Mouse (Mus musculus) hindbrain, embryonic 15.5 days (tissue): Measurements from ENCODE around the gene Pcsk6. TPM values are rescaled to one million over a fixed set of nuclear protein-coding genes. Genes with fewer than 3 reads are reported as not detected.

ENCODE experiments used
- ATAC-seq: fragments of 200-750 bp; cut with Nextera tagmentation; 2 replicates; pipeline ENCODE4 v1.8.0; 2017; ENCODE audit warnings: low read depth, moderate number of reproducible peaks, moderate TSS enrichment; ENCODE audit not compliant: low FRiP score
- H3K27ac ChIP-seq: fragments of 300-500 bp; sonication (generic); replicated peaks from 2 replicates; pipeline ENCODE4 v1.5.1; 2015; ENCODE audit warnings: mild to moderate bottlenecking, inconsistent platforms
- H3K27me3 ChIP-seq: fragments of 300-500 bp; sonication (generic); 2 replicates; pipeline ENCODE4 v1.6.1; 2015; ENCODE audit warnings: control low read depth, inconsistent platforms
- H3K36me3 ChIP-seq: fragments of 300-500 bp; sonication (generic); 2 replicates; pipeline ENCODE4 v1.6.1; 2015; ENCODE audit warnings: control low read depth, inconsistent platforms
- H3K4me1 ChIP-seq: fragments of 300-500 bp; sonication (generic); replicated peaks from 2 replicates; pipeline ENCODE4 v1.6.1; 2015; ENCODE audit warnings: control low read depth, inconsistent platforms
- H3K4me2 ChIP-seq: fragments of 300-500 bp; sonication (generic); 2 replicates; pipeline ENCODE4 v1.6.1; 2015; ENCODE audit warnings: moderate library complexity, mild to moderate bottlenecking, inconsistent platforms
- H3K4me3 ChIP-seq: fragments of 300-500 bp; sonication (generic); 2 replicates; pipeline ENCODE4 v1.5.1; 2015; ENCODE audit warnings: mild to moderate bottlenecking, inconsistent platforms
- H3K9ac ChIP-seq: fragments of 300-500 bp; sonication (generic); 2 replicates; pipeline ENCODE4 v1.6.1; 2015; ENCODE audit warnings: inconsistent platforms
- H3K9me3 ChIP-seq: fragments of 300-500 bp; sonication (generic); 2 replicates; pipeline ENCODE4 v1.6.1; 2016; ENCODE audit warnings: control low read depth, inconsistent platforms
- WGBS: fragments of 180-500 bp; shearing (Covaris S2); methylation state at CpG from one replicate; pipeline ENCODE4 v1.1.7; 2015; 5-methylcytosine and 5-hydroxymethylcytosine counted together
- polyA plus RNA-seq: library from polyadenylated mRNA; unstranded; fragments of >200 nt; fragmentation: Nextera tagmentation; extraction: Ambion mirVana; gene quantifications from 2 replicates; pipeline ENCODE4 v1.2.1, GENCODE M21; 2015

The Pcsk6 gene
- polyA plus RNA-seq, 1 experiment from 2014 or later = 1.8 TPM

GRCm38 (mm10) chr7:66010518-66010917 is 149.0 kb downstream of the Pcsk6 start:
- no peaks in the 10 kb centered on the region for H3K4me1 ChIP-seq
- no peak overlapping the region for H3K4me3 ChIP-seq
- H3K27ac ChIP-seq = no peak overlapping the region
- no peaks in the 10 kb centered on the region for H3K27me3 ChIP-seq
- H3K9ac ChIP-seq = no peak overlapping the region
- H3K4me2 ChIP-seq = no peak overlapping the region
- ATAC-seq = no peak
- no peaks in the 10 kb centered on the region for H3K36me3 ChIP-seq
- 80% methylated on average over 6 of the region's 6 CpGs for WGBS
- H3K9me3 ChIP-seq = no peaks in the 10 kb centered on the region

GRCm38 (mm10) chr7:66027747-66028146 is 166.2 kb downstream of the Pcsk6 start:
- Histone ChIP-seq H3K9ac (no peak overlapping the region), H3K36me3 (no peaks in the 10 kb centered on the region), H3K4me3 (no peak overlapping the region), H3K4me2 (no peak overlapping the region), H3K27ac (no peak overlapping the region), H3K27me3 (no peaks in the 10 kb centered on the region), H3K4me1 (no peaks in the 10 kb centered on the region), H3K9me3 (no peaks in the 10 kb centered on the region)
- WGBS = 86% methylated on average over 2 of the region's 2 CpGs
- ATAC-seq = 0 out of 2 replicates have a peak, but pooled peaks have one; percentile 56

DNA sequence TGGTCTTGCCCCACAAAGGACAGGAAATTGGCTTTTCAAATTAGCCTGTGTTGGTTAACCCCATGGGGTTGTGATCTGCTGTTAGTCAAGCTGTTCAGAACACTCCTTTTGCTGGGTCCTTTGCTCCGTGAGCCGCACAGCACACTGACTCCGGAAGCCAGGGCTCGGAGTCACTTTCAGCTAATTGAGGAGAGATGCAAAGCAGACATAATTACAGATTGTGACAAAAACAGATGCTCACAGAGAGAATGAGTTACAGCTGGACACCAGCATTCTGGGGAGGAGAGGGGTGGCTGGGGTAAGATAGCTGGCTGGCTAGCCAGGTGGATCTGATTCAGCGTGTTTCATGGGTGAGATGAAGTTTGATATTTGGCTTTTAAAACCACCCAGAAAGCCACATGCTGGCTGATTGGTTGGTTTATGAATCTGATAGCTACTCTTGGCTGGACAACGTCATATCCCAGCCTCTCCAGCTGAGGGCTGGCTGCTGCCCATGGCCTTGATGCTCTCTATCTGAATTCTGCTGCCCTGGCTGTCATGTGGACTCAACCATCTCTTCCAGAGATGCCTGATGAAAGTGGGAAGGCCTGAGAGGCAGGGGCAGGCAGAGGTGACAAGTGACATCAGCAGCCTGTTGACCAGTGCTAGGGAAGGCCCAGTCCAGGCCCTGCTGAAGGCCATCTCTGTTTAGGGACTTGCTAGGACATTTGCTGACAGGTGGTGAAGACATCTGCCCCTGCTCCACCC is 167.4 kb downstream of the Pcsk6 start:
- ATAC-seq = 0 out of 2 replicates have a peak, but pooled peaks have one; percentile 38
- no peak overlapping the region for H3K4me2 ChIP-seq
- no peaks in the 10 kb centered on the region for H3K4me1 ChIP-seq
- WGBS = 51% methylated on average over 6 of the region's 6 CpGs
- H3K4me3 ChIP-seq = no peak overlapping the region
- H3K9me3 ChIP-seq = no peaks in the 10 kb centered on the region
- H3K9ac ChIP-seq = no peak overlapping the region
- H3K36me3 ChIP-seq = no peaks in the 10 kb centered on the region
- no peaks in the 10 kb centered on the region for H3K27me3 ChIP-seq
- H3K27ac ChIP-seq = no peak overlapping the region

DNA sequence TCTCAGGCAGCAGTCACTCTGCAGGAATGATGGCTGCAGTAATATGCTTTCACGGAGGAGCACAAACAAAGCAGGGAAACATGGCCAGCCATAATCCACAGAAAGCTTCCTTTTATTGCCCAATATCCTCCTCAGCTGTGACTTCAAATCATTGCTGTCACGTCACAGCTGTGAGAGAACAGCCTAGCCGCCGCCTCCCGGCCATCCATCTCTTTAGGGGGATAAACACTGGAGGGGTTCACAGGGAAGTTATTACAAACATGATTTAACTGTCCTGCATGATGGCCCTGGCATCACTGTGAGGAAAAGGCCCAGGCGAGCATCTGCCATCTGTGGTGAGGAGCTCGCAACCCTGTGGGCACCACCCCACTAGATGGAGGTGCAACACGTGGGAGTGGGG is 175.3 kb downstream of the Pcsk6 start:
- Histone ChIP-seq H3K27me3 (no peaks in the 10 kb centered on the region), H3K9me3 (no peaks in the 10 kb centered on the region), H3K27ac (no peak overlapping the region), H3K4me1 (peaks cover 14% of the 10 kb centered on the region), H3K36me3 (no peaks in the 10 kb centered on the region), H3K9ac (no peak overlapping the region), H3K4me3 (no peak overlapping the region), H3K4me2 (no peak overlapping the region)
- 65% methylated on average over 8 of the region's 8 CpGs for WGBS
- ATAC-seq = no peak

- no peaks in the 10 kb centered on the region for H3K36me3 ChIP-seq
- peaks cover 16% of the 10 kb centered on the region for H3K4me1 ChIP-seq
- no peak overlapping the region for H3K9ac ChIP-seq
- no peaks in the 10 kb centered on the region for H3K27me3 ChIP-seq
- no peak overlapping the region for H3K4me3 ChIP-seq
- no peak for ATAC-seq
- H3K9me3 ChIP-seq = no peaks in the 10 kb centered on the region
- no peak overlapping the region for H3K27ac ChIP-seq
- WGBS = 67% methylated on average over 3 of the region's 3 CpGs
- no peak overlapping the region for H3K4me2 ChIP-seq
Observed at GRCm38 (mm10) chr7:66038261-66038660, 176.7 kb downstream of the Pcsk6 start.

- Histone ChIP-seq H3K9me3 (no peaks in the 10 kb centered on the region), H3K9ac (no peak overlapping the region), H3K36me3 (no peaks in the 10 kb centered on the region), H3K4me2 (no peak overlapping the region), H3K4me3 (no peak overlapping the region), H3K27me3 (no peaks in the 10 kb centered on the region), H3K4me1 (peaks cover 21% of the 10 kb centered on the region), H3K27ac (no peak overlapping the region)
- no peak for ATAC-seq
- 72% methylated on average over 11 of the region's 11 CpGs for WGBS
Observed at GRCm38 (mm10) chr7:66038730-66039129, 177.2 kb downstream of the Pcsk6 start.

- no peak for ATAC-seq
- 71% methylated on average over 18 of the region's 18 CpGs for WGBS
- Histone ChIP-seq H3K4me1 (peaks cover 34% of the 10 kb centered on the region), H3K4me3 (no peak overlapping the region), H3K27me3 (no peaks in the 10 kb centered on the region), H3K36me3 (no peaks in the 10 kb centered on the region), H3K9ac (no peak overlapping the region), H3K4me2 (no peak overlapping the region), H3K9me3 (no peaks in the 10 kb centered on the region), H3K27ac (no peak overlapping the region)
Observed at GRCm38 (mm10) chr7:66040026-66040814, 178.7 kb downstream of the Pcsk6 start.

DNA sequence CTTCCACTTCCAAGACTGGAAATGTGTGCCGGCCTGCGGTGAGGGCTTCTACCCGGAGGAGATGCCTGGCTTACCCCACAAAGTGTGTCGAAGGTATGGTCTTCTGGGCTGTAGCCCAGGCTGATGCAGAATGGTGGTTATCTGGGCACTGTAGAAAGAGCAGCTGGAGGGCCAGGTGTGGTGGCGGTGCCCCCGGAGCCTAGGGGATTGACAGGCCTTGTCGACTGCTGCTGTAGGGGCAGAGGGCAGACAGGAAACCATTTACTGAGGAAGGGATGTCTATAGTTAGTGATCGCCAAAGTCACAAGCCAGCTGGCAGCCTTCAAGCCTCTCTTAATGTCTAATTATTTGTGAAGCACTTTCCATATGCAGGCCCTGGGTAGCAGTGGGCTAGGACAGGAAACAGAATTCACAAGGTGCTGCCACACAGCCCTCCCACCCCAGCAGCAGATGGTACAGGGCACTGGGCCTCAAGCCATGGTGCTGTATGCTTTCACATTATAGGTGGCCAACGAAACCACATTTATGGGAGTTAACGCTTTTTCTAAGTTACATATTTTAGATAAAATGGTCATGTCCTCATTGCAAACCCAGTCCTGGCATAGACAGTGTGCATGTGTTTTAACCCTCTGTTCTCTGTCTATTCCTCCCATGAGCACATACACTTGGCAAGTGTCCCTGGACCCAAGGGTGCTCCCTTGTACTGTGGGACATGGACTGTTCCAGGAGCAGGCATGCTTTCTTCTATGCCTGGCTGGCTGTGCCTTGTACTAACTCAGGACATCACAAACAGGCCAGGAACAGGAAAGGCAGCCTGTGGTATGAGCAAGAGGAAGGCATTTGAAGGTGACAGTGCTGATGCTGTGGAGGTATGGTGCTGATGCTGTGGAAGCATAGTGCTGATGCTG is 182.3 kb downstream of the Pcsk6 start, which contains the start of gene Gm45213:
Gene Gm45213, plus strand, starts transcription at position 51 of the 908 bp plus-strand sequence.
- no peaks in the 10 kb centered on the region for H3K9me3 ChIP-seq
- no peak within 1 kb of the TSS for H3K4me3 ChIP-seq
- no peak within 1 kb of the TSS for H3K9ac ChIP-seq
- H3K4me2 ChIP-seq = no peak within 1 kb of the TSS
- H3K27ac ChIP-seq = no peak within 1 kb of the TSS
- H3K4me1 ChIP-seq = peaks cover 39% of the 10 kb centered on the region
- 59% methylated on average over 10 of the region's 10 CpGs for WGBS
- H3K36me3 ChIP-seq = no peaks in the 10 kb centered on the region
- ATAC-seq = peak; percentile 65
- no peaks in the 10 kb centered on the region for H3K27me3 ChIP-seq

DNA sequence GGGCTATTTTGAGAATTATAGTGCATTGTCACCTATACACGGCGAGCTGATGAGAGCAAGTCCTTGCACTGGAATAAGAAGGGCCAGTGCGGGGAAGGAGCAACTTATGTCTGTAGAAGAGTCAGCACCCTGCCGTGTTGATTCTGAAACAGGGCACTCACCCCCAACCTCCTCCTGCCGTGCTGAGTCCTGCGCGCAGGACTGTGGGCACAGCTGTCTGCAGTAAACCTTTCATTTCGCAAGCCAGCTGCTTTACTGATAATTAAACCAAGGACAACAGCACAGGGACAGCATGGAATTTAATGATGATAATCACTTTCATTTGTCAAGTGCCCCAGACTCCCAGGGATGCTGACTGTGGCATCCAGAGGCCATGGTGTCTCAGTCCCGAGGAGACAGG is 183.1 kb downstream of the Pcsk6 start:
- ATAC-seq = no peak; the same call in 1 of the 2 replicates
- H3K9ac ChIP-seq = no peak overlapping the region
- H3K27me3 ChIP-seq = no peaks in the 10 kb centered on the region
- H3K27ac ChIP-seq = no peak overlapping the region
- no peaks in the 10 kb centered on the region for H3K36me3 ChIP-seq
- no peak overlapping the region for H3K4me3 ChIP-seq
- 29% methylated on average over 9 of the region's 9 CpGs for WGBS
- no peaks in the 10 kb centered on the region for H3K9me3 ChIP-seq
- H3K4me2 ChIP-seq = no peak overlapping the region
- H3K4me1 ChIP-seq = peaks cover 36% of the 10 kb centered on the region

- H3K4me2 ChIP-seq = no peak overlapping the region
- H3K4me3 ChIP-seq = no peak overlapping the region
- no peaks in the 10 kb centered on the region for H3K36me3 ChIP-seq
- H3K9ac ChIP-seq = no peak overlapping the region
- no peaks in the 10 kb centered on the region for H3K27me3 ChIP-seq
- H3K27ac ChIP-seq = no peak overlapping the region
- peaks cover 36% of the 10 kb centered on the region for H3K4me1 ChIP-seq
- WGBS = 62% methylated on average over 17 of the region's 17 CpGs
- no peaks in the 10 kb centered on the region for H3K9me3 ChIP-seq
- no peak for ATAC-seq
Observed at GRCm38 (mm10) chr7:66046921-66047918, 185.7 kb downstream of the Pcsk6 start.

DNA sequence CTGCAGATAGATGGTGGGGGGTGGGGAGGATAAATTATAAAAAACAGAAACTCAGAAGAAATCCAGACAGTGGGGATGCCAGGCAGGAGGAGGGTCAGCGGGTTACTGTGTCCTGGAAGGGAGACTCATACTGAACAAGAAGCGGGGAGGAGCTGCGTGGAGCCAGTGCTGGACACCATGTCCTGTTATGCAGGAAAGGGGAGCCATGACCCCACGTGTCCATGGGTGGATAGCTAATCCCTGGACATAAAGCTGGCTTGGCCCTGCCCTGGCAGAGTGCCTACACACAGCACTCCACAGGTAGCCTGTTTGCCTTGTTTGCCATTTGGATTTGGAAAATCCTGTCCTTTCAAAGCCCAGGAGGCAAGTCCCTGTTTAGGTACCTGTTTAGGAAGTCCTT is 186.4 kb downstream of the Pcsk6 start:
- H3K4me3 ChIP-seq = no peak overlapping the region
- H3K4me1 ChIP-seq = peaks cover 36% of the 10 kb centered on the region
- H3K9ac ChIP-seq = no peak overlapping the region
- no peaks in the 10 kb centered on the region for H3K36me3 ChIP-seq
- H3K27ac ChIP-seq = no peak overlapping the region
- ATAC-seq = no peak
- no peak overlapping the region for H3K4me2 ChIP-seq
- WGBS = 81% methylated on average over 4 of the region's 4 CpGs
- H3K27me3 ChIP-seq = no peaks in the 10 kb centered on the region
- no peaks in the 10 kb centered on the region for H3K9me3 ChIP-seq
